In the genomic region with DNA sequence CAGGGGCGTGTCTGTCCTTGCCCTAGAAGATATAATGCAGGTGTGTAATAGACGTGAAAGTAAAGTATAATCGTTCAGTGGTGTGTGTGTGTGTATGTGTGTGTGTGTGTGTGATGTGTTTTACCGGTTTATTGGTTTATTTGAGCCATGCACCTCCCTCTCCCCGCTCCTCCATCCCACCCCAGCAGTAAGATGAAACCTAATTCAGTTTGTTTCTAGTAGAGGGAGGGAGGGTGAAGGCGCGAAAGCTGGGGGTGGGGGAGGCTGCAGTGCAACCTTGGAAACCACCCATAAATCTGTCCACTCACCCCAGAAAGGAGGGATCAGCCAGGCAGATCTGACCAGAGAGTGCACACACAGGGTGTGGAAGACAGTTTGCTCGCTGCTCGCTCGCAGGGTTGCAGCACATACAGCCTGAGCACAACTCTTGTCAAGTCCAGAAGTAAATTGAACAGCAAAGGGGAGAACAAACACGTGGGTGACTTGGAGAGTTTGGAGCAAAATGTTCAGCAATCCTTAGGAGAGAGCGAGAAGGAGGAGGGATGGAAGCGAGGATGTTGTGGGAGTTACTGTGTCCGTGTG, we compare ENCODE assay signal across 8 mouse cellular contexts.
DNase-seq lines count a peak whose midpoint lies in the region; ATAC-seq and TF ChIP-seq lines count a peak whose summit lies in the region.

No protein-coding gene starts in this region.

- H3K9me3 ChIP-seq in embryonic facial prominence, embryonic 10.5 days: no peaks in the 10 kb centered on the region
- H3K9me3 ChIP-seq in hindbrain, postnatal 0 days (ENCODE audit: low read length): no peaks in the 10 kb centered on the region
- H3K9me3 ChIP-seq in midbrain, embryonic 12.5 days: no peaks in the 10 kb centered on the region

- peak overlapping the region; percentile 75; the same call in 1 of the 2 replicates for H3K9ac ChIP-seq in hindbrain, postnatal 0 days (replicated peaks; ENCODE audit: low read length)
- H3K9ac ChIP-seq in midbrain, embryonic 12.5 days (replicated peaks): peak overlapping the region; percentile 37; the same call in 1 of the 2 replicates

- H3K4me3 ChIP-seq in embryonic facial prominence, embryonic 10.5 days: peak overlapping the region; percentile 72
- peak overlapping the region; percentile 66 for H3K4me3 ChIP-seq in hindbrain, postnatal 0 days (ENCODE audit: low read length)
- H3K4me3 ChIP-seq in midbrain, embryonic 12.5 days: peak overlapping the region; percentile 67

- peaks cover 34% of the 10 kb centered on the region for H3K27me3 ChIP-seq in embryonic facial prominence, embryonic 10.5 days (replicated peaks; ENCODE audit: low read depth, poor library complexity, severe bottlenecking)
- no peaks in the 10 kb centered on the region for H3K27me3 ChIP-seq in hindbrain, postnatal 0 days (ENCODE audit: insufficient read depth, low read length)
- peaks cover 23% of the 10 kb centered on the region for H3K27me3 ChIP-seq in midbrain, embryonic 12.5 days

- peaks cover 16% of the 10 kb centered on the region for H3K4me1 ChIP-seq in embryonic facial prominence, embryonic 10.5 days
- H3K4me1 ChIP-seq in hindbrain, postnatal 0 days (ENCODE audit: insufficient read depth, low read length): 0 out of 2 replicates have a peak, but pooled peaks cover 5% of the 10 kb centered on the region
- H3K4me1 ChIP-seq in midbrain, embryonic 12.5 days: peaks cover 13% of the 10 kb centered on the region

- no peak overlapping the region for H3K27ac ChIP-seq in embryonic facial prominence, embryonic 10.5 days (replicated peaks)
- H3K27ac ChIP-seq in hindbrain, postnatal 0 days: peak overlapping the region; percentile 84; the same call in 1 of the 2 replicates
- H3K27ac ChIP-seq in midbrain, embryonic 12.5 days (replicated peaks): no peak overlapping the region

- peak overlapping the region; percentile 81 for H3K4me2 ChIP-seq in hindbrain, postnatal 0 days (ENCODE audit: low read depth, low read length)
- H3K4me2 ChIP-seq in midbrain, embryonic 12.5 days (replicated peaks): peak overlapping the region; percentile 99

- 10% methylated on average over 14 of the region's 14 CpGs for WGBS in embryonic facial prominence, embryonic 10.5 days
- 9% methylated on average over 14 of the region's 14 CpGs for WGBS in hindbrain, postnatal 0 days
- 9% methylated on average over 14 of the region's 14 CpGs for WGBS in midbrain, embryonic 12.5 days

- TF ChIP-seq CTCF in hindbrain, postnatal 0 days (IDR thresholded peaks at IDR 0.05; ENCODE audit: low read depth): no peak

- ATAC-seq in hindbrain, postnatal 0 days: peak; percentile 72
- ATAC-seq in midbrain, embryonic 12.5 days (ENCODE audit: low FRiP score, low read depth): peak; percentile 28; the same call in 1 of the 2 replicates
- no peak for ATAC-seq in megakaryocyte progenitor cell, adult 5-6 weeks (replicated peaks; ENCODE audit: poor library complexity)

- no peaks in the 10 kb centered on the region for H3K36me3 ChIP-seq in embryonic facial prominence, embryonic 10.5 days (replicated peaks)
- H3K36me3 ChIP-seq in hindbrain, postnatal 0 days (ENCODE audit: insufficient read depth, low read length): no peaks in the 10 kb centered on the region
- no peaks in the 10 kb centered on the region for H3K36me3 ChIP-seq in midbrain, embryonic 12.5 days

- peak; percentile 21 to 29 for DNase-seq in kidney, postnatal 4 days
- no peak for DNase-seq in kidney, adult 18-20 months
- DNase-seq in embryonic facial prominence, embryonic 10.5 days (ENCODE audit: low spot score): peak; percentile 23
- peak; percentile 59 for DNase-seq in hindbrain, postnatal 0 days (ENCODE audit: low spot score)
- DNase-seq in yolk sac, embryonic 10.5 days (ENCODE audit: low spot score): peak; percentile 22
- DNase-seq in kidney, adult 11 months: no peak

Comparison
In these comparisons a context has a peak if more than half of its experiments do, and no peak if none do; other contexts are left out.
1. DNase-seq: peak in kidney, postnatal 4 days (2 of 2), embryonic facial prominence, embryonic 10.5 days (single experiment), hindbrain, postnatal 0 days (single experiment) and yolk sac, embryonic 10.5 days (single experiment); none in kidney, adult 18-20 months (single experiment) and kidney, adult 11 months (single experiment).
2. Peak in every context shown above with its lines, with median percentiles within 50 percentile points of each other: H3K4me3 ChIP-seq.